Mouse (Mus musculus): ENCODE data around the gene Tbkbp1. TPM values are rescaled to one million over a fixed set of nuclear protein-coding genes. Genes with fewer than 3 reads are reported as not detected.

Tbkbp1 gene
- total RNA-seq, 2 experiments from 2014 or later, result 13.3 to 16.7 TPM

DNA sequence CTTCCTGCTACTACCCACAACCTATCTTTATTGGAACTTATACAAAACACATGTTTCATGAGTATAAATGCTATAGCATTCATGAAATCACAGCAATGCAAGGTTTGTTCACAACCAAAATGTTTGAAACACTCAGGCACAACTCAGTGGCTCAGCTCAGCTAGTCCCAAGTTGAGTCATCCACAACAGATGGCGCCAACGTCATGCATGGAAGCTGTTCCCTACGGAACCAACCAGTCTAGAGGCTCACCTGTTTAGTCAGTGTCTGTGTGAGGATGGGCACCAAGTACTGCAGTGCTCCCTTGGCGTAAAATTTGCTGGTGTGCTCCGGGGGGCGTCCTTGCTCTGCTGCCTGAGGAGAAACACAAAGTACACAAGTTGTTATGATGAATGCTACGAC, 24.2 kb upstream of the Tbkbp1 start:
- intact Hi-C loops (cut with DNase I), result loop anchor here (2.0 kb wide), 1 partner anchor 73 kb away; no protein-coding TSS in a partner anchor

DNA sequence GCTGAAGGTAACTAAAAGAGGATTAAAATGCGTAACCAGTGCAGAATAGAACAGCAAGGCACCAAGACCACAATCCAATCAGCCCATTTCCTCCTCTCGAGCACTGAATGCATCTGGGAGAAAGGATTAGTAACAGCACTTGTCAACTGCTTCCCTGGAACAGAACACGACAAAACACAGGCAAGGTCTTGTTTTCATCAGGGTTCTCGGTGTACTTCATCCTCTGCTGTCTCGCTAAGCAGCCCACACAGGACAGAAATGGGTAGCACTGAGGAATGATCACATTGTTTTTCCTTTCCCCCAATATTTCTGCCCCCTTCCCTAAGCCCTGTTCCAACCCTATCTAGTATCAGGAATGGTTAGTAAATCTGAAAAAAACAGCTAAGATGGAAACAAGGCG, 9.0 kb upstream of the Tbkbp1 start:
- DNase-seq (ENCODE audit: low spot score), result no peak
- intact Hi-C loops (cut with DNase I), result no loop called here

More for the DNA sequence above, 24.2 kb upstream of the Tbkbp1 start:
- no peak for DNase-seq (ENCODE audit: low spot score)

DNA sequence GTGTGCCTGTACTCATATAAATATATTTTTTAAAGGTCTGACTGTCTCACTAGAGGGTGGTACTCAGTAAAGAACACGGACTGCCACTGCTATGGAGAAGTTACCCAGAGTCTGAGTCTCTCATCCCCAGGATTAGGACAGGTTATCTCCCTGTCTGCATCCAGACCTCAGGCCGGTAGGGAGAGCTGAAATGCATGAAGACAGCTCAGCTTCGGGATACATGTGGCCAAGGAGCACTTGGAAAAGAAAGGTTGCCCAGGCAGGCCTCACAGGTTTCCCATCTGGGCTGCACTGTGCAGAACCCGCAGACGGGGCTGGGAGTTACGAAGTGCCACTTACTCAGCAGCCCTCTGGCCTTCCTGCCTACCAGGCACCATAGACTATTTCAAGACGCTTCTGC, 5.7 kb upstream of the Tbkbp1 start:
- intact Hi-C loops (cut with DNase I), result no loop called here
- DNase-seq (ENCODE audit: low spot score), result no peak

DNA sequence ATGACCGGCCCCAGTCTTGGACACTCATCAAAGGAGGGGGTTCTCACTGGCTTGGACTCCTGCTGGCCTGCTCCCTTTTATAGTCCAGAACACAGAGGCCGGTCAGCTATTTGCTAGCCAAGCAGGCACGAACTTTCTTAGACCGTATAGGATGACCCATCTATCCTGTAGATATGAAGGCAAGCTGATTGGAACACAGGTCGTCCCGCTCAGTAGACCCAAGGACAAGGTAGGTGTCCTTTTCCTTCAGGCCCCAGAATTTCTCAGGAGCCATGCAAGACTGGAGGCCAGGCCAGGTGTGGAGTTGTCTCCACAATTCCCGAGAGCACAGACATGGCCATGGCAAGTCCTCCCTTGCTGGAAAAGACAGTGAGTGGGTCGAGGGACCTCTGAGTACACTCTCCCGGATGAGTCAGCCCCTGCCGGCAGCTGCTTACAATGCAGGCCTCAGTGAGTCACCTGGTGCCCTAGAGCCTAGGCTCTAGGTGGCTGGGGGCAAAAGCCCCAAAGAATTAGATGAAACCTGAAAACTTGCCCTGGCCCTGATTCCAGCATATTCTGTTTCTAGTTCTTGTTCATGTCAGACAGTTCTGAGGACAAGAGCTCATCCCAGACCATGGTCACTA, 1.5 kb upstream of the Tbkbp1 start:
- no peak for DNase-seq (ENCODE audit: low spot score)
- intact Hi-C loops (cut with DNase I), result no loop called here

DNA sequence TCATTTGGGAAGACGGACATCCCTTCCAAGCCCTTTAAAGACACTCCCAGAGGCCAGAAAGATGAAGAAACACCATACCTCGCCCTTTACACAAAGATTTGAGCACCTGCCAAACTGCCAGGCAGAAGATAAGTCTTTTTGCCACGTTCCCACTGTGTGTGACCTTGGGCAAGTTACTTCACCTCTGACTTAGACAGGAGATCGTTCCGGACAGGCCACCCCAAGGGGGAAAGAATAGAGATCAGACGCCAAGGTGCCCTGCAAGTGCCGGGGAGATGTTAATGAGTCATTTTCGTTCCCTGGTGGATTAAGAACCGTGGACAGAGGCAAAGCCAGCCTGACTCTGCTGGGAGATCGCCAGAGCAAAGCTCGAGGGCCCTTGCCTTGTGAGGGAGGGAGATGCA, 730 bp upstream of the Tbkbp1 start:
- DNase-seq (ENCODE audit: low spot score), result no peak
- intact Hi-C loops (cut with DNase I), result no loop called here

DNA sequence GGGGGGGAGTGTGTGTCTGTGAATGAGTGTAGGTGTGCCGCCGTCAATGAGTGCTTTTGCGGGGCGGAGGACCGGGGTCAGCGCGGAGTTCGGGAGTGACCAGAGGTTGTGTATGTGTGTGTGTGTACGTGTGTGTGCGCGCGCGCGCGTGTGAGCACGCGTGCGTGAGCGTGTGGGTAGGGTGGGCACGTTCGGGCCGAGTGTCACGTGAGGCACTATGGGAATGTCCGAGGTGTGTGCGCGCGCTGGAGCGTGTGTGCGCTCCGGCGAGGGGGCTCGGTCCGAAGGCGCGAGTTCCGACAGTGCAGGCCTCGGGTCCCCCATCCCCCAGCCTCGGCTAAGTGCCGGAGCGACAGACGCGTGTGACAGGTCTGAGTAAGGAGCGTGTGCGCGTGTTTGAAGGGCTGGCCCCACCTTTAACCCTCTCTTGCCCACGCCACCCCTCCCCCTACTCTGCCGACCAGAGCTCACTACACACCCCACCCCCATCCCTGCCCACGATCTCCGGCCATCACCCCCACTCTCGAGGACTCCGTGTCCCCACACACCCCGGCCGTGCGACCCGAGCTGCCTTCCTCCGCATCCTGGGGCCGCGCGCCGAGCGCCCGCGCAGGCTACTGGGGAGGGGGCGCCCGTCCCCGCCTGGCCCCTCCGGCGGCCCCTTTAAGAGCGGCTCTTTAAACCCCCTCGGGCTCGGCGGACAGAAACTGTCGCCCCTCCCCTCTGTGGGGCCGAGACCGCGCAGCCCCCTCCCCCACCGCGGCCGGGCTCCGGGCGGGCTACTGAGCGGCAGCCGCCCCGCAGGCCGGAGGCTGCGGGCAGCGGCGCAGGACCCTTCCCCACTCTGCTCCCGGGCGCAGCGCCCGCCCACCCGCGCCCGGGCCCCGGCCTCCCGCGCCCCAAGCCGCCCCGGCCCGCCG, 624 bp downstream of the Tbkbp1 start:
- DNase-seq (ENCODE audit: low spot score), result peak; percentile 49
- intact Hi-C loops (cut with DNase I), result no loop called here

DNA sequence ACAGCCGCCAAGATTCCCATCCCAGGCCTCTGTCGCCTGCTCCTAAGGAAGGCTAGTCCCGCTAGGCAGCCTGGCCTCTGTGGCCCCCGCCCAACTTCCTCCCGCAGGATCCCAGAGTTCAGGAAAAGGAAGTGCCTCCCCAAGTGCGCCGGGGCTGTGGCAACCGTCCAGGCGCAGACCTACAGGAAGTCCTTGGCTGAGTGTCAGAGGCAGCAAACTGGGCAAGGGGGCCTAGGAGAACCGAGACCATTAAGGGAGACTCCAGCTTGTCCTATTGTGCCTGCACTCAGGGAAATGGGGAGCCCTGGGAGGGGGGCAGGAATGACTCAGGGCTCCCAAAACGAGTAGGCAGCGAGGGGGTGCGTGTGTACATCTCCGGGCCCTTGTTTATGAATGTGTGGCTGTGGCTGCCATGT, 1.3 kb downstream of the Tbkbp1 start:
- intact Hi-C loops (cut with DNase I), result loop anchor here (5.0 kb wide), 2 partner anchors 48 to 78 kb away; no protein-coding TSS in a partner anchor
- peak; percentile 82 for DNase-seq (ENCODE audit: low spot score)

DNA sequence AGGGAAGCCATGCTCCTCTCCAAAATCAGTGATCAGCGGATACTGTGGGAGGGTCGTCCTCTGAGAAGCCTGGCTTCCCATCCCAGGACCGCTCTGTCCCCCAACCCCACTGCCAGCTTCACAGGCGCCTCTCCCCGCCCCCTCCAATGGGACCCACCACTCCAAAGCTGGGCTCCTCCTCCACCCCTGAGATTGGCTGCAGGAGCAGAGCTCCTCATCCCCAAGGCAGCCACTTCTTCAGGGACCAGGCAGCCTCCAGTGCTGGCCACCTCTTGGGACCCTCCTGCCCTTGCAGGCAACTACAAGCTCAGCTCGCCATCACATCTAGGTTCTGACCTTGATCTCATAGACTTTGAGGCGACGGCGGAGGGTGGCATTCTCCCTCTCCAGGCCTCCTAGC, 2.3 kb downstream of the Tbkbp1 start:
- intact Hi-C loops (cut with DNase I), result loop anchor here (5.0 kb wide), 2 partner anchors 47 to 77 kb away; no protein-coding TSS in a partner anchor
- no peak for DNase-seq (ENCODE audit: low spot score)

DNA sequence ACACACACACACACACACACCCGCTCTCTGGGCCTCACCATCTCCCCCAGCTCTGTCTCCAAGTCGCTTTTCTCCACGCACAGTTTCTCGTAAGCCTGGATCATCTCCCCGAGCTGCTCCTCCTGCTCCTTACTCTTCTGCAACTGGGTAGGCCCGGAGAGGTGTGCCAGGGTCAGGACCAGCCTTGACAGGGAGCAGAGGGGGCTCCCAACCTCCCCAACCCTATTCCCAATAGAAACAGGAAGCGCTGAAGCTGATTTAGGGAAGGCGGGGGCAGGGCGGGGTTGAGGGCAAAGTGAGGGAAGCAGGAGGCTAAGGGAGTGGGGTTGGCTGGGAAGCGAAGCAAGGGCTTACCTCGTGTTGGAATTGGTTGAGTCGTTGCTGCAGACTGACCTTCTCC, 2.7 kb downstream of the Tbkbp1 start:
- intact Hi-C loops (cut with DNase I), result loop anchor here (5.0 kb wide), 2 partner anchors 46 to 76 kb away; no protein-coding TSS in a partner anchor
- DNase-seq (ENCODE audit: low spot score), result no peak

DNA sequence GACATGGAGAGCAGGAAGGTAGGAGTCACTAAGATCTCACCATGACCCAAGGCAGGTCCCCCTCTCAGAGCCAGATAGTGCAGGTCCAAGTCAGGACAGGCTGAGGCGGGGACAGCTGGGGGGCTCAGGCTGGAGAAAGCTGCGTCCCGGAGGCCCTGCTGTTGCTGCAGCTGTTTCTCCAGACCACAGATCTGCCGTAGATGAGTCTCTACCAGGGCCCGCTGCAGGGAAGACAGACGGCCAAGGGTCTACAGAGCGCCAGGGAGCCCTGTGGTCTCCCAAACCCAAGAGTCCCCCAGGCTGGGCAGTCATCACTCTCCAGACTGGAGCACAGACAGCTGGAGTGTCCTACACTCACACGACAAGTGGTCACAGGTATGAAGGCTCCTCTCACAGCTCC, 4.0 kb downstream of the Tbkbp1 start:
- no peak for DNase-seq (ENCODE audit: low spot score)
- intact Hi-C loops (cut with DNase I), result loop anchor here (5.0 kb wide), 2 partner anchors 45 to 75 kb away; no protein-coding TSS in a partner anchor

DNA sequence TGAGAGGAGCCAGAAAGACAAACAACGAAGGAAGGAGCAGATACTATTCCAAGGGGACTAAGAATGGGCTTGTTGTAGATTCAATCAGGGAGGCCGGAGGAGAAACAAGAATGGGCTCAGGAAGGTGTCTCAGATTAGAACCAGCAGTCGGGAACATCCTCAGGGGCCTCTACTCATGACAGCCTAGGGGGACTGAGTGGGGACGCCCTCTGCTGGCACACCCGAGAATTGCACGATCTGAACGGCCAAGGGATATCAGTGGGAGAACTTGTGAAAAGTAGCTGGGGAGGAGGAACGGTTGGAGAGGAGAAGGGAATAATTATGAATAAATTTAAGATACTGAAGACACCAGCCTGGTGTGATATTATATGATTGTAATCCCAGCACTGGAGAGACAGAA, 4.6 kb downstream of the Tbkbp1 start:
- intact Hi-C loops (cut with DNase I), result loop anchor here (5.0 kb wide), 2 partner anchors 44 to 74 kb away; no protein-coding TSS in a partner anchor
- no peak for DNase-seq (ENCODE audit: low spot score)

DNA sequence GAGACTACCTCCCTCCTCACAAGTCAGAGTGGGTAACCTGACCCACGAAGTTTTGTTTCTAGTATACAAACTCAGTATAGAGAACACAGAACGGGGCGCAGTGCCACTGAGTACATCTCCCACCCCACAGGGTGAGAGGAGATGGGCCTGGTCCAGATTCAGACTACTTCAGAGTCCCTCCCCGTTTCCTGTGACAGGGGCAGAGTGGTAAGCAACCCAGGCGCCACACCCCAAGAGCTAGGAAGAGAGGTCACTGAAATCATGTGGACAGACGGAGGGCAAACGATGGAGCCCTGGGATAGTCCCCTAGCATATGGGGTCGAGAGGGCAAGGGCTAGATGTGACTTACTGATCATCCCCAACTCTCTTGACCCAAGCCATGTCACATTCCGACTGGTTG, 5.3 kb downstream of the Tbkbp1 start:
- no peak for DNase-seq (ENCODE audit: low spot score)
- intact Hi-C loops (cut with DNase I), result loop anchor here (5.0 kb wide), 2 partner anchors 44 to 74 kb away; no protein-coding TSS in a partner anchor

DNA sequence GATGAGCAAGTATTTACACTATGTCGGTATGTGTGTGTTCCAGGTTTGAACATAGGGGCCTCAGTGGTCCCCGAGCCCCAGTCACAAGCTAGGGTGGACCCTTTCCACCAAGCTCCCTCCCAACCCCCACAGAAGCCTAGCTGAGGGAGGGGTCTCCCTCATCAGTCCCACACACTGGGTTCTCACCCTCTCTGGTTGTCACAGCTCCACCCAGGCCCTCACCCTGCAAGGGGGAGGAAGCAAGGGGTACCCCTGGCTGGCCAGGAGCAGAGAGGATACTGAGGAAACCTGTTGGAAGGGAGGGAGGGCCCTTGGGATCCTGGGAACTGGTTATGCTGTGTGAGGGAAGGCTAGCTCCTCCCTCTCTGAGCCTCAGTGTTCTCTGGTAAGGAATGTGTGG, 6.0 kb downstream of the Tbkbp1 start:
- DNase-seq (ENCODE audit: low spot score), result no peak
- intact Hi-C loops (cut with DNase I), result loop anchor here (5.0 kb wide), 2 partner anchors 43 to 73 kb away; no protein-coding TSS in a partner anchor

DNA sequence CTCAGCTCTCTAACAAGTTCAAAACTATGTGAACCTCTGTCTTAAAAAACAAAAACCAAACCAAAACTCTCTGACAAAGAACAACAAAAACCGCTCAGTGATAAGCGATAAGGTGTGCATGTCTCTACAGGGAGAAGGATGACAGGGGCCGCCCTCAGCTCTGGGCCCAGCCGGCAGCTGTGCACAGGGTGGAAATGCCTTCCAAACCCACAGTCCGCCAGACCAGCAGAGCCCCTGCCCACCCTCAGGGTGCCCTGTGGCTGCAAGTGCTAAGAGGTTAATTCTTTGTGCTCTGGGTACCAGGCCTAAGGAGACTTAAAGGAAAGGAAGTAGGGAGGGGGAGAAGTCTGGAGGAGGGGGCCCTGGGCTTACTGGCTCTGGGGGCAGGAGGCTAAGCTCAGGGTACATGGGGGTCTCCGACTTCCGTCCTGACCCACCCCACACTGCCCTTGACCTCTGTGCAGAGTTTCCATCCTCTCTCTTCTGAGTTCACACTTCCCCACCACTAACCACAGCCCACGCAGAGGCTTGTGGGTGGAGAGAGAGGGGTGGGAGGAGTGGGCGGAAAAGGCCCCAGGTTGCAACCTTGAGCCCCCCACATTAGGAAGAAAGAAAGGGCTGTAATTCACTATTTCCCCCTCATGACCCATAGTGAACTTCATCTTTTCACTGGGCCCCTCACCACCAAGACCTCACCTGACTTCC, 7.9 kb downstream of the Tbkbp1 start:
- intact Hi-C loops (cut with DNase I), result no loop called here

DNA sequence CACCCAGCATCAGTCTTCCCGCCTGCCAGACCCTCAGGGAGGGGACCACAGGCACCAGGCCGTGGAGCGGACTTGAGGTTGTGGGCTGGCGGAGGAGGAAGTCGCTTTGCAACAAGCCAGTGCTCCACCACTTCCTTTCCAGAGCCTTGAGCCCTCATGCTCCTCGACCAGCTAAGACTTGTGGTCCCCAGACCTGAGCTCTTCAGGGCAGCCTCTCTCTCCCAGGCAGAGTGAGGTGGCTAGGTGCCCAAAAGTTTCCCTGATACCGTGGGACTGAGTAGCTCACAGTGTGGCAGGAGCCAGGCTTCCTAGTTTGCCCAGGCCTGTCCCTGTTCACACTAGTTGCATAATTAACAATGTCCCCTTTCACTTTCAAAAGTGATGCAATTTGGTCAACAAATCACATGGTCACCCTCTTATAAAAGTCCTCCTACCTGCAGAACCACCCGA, 9.1 kb downstream of the Tbkbp1 start:
- intact Hi-C loops (cut with DNase I), result no loop called here
- DNase-seq (ENCODE audit: low spot score), result no peak

More for the DNA sequence above, 7.9 kb downstream of the Tbkbp1 start:
- DNase-seq (ENCODE audit: low spot score), result no peak

DNA sequence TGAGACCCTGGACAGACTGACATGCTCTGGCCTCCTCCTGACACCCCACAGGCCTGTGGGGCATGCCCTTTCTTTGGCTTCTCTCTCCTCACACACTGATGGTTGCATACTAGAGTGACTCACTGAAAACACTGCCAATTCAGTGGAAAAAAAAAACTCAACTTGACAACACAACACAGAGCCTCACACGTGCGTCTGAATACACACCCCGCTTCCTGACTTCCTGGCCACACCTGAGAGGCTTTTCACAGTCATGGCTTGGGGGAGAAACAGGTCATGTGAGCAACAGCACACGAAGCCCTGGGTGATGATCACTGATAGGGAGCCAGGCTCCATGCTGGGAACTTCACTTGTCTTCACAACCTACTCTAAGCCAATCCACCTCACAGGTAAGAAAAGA, 10.5 kb downstream of the Tbkbp1 start:
- no peak for DNase-seq (ENCODE audit: low spot score)
- intact Hi-C loops (cut with DNase I), result no loop called here

DNA sequence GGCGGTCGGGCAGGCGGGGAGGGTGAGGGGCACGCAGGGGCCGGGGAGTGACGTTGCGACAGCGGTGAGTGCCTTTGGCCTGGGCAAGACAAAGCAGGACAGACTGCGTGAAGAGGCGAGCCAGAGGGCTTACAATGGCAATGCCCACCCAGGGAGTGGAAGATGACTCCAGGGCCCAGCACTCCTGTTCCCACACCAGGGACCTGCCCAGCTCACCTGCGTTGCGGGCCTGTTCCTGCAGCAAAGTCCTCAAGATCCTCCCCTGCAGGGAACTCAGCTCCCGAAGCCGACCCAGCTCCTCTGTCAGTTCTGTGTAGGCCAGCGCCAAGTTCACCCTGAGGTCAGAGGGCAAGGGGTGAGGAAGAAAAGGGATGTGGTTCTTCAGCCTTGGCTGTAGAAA, 12.0 kb downstream of the Tbkbp1 start:
- intact Hi-C loops (cut with DNase I), result no loop called here
- DNase-seq (ENCODE audit: low spot score), result no peak

DNA sequence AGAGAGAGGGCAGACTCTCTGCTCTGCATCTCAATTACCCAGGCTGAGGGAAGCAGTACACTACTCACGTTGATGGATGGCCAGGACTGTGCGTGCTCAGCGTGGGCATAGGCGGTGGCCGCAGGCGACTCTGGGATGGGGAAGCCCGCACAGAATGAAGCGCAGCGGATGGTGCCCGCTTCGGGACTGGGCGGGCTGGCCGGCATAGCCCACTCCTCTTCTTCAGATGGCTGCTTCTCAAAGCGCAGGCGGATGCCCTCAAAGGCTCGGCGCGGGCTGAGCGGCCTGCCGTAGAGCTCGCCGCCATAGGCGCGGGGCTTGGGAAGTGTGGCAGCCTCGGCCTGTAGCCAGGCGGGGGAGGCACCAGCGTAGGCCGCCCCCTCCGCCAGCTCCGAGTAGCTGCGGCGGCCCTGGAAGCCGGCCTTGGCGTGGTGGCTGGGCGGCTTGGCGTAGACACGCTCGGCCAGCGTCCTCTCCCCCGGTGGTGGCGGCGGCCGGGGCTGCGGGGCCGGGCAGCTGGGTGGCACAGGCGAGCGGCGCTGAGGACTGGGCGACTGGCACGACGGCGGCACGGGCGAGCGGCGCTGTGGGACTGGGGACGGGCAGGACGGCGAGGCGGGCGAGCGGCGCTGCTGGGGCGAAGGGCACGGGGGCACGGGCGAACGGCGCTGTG, 12.6 kb downstream of the Tbkbp1 start:
- no peak for DNase-seq (ENCODE audit: low spot score)
- intact Hi-C loops (cut with DNase I), result no loop called here

DNA sequence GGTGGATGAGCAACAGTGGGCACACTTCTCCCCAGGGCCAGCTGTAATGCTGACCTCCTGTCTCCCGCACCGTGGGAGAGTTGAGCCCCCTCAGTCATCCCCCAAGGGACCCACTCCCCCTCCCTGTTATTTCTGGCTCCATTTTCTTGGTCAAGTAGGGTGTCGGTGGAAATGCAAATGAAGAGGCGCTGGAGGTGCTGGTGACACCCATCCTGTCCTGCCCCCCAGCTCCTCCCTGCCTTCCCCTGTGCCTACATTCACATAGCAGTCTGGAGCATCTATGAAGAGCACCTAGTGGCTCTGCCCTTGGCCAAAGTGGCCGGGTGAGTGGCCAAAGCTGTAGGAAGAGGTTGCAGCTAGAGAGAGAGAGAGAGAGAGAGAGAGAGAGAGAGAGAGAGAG, 18.0 kb downstream of the Tbkbp1 start:
- DNase-seq (ENCODE audit: low spot score), result no peak
- intact Hi-C loops (cut with DNase I), result no loop called here

DNA sequence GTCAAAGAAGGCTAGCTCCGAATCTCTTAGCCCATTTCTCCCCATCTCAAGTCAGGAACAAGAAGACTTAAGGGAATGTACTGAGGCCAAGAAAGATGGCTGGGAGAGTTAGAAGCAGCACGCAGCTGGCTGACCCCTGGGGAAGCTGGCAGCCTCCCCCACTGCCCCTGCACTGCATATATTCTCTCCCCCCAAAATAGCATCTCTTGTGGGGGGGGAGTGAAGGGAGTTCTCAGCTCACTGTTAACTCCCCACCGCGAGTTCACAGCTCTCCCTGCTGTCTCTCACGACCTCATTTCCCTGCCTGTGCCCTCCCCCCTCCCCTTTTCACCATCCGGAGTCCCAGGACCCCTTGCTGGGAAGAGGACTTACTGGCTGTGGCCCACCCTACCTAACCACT, 19.1 kb downstream of the Tbkbp1 start:
- DNase-seq (ENCODE audit: low spot score), result no peak
- intact Hi-C loops (cut with DNase I), result no loop called here

Measured in heart, postnatal 25 days (tissue).